Mouse (Mus musculus): ENCODE measurements around the gene Krtap6-1. TPM values are rescaled to one million over a fixed set of nuclear protein-coding genes. Genes with fewer than 3 reads are reported as not detected.

Krtap6-1 gene
- not detected in 4 replicates for total RNA-seq (2023; ENCODE audit: inconsistent age)

DNA sequence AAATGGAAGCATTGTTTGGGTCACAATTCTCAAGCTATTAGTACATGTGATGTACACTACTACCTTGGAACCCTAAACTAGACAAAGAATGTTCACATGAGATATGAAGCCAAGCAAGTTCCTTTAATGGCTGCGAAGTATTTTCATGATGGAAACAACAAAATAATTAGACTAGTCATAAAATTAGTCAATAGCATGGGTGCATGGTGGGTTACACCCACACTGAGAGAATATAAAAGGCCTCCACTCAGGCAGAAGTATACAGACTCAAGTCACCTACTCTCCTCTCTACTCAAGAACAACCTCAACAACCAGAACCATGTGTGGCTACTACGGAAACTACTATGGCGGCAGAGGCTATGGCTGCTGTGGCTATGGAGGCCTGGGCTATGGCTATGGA is at the start of gene Krtap6-1:
TSS of gene Krtap6-1 (plus strand) at position 301 of the 400 bp plus-strand sequence.

DNA sequence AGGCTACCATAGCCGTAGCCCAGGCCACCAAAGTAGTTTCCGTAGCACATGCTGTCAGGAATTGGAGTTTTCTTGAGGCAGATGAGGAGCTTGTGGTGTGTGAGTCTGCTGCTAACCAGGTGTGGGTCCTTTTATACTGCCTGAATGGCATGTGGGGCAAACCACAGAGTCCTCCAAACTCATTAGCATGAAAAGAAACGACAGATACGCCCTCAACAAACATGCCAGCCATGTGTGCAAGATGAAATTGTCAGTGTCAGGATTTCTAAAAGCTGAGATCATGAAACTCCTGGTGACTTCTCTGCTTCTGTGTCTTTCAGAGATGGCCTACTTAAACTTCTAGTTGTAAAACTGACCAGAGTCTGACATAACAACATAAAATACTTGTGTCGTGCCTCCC is 20.8 kb upstream of the Krtap6-1 start, which contains the start of gene Krtap22-2:
TSS of gene Krtap22-2 (minus strand) at position 101 of the 400 bp plus-strand sequence.

DNA sequence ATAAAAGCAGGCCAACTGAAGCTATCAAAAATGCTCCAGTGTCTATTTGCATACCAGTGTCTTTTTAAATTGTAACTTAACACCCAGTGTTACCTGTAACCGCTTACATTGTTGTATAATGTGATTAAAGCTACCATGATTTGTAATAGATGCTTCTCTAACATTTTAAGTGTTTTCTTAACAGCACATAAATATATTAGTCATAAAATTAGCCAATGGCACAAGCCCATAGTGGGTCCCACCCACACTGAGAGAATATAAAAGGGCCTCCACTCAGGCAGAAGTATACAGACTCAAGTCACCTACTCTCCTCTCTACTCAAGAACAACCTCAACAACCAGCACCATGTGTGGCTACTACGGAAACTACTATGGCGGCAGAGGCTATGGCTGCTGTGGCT is 16.5 kb upstream of the Krtap6-1 start, which contains the start of gene Gm10229:
TSS of gene Gm10229 (plus strand) at position 301 of the 400 bp plus-strand sequence.

DNA sequence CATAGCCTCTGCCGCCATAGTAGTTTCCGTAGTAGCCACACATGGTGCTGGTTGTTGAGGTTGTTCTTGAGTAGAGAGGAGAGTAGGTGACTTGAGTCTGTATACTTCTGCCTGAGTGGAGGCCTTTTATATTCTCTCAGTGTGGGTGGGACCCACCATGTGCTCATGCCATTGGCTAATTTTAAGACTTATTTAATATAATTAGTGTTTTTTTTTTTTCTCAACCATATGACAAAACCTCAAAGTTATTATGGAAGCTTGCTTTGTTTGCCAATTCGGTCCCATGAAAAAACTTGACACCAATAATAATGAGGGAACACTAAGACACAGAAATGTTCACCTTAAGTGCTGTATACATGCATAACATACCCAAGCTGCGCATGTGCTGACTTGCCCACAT is 9.9 kb downstream of the Krtap6-1 start, which contains the start of gene Gm10228:
TSS of gene Gm10228 (minus strand) at position 101 of the 400 bp plus-strand sequence.

DNA sequence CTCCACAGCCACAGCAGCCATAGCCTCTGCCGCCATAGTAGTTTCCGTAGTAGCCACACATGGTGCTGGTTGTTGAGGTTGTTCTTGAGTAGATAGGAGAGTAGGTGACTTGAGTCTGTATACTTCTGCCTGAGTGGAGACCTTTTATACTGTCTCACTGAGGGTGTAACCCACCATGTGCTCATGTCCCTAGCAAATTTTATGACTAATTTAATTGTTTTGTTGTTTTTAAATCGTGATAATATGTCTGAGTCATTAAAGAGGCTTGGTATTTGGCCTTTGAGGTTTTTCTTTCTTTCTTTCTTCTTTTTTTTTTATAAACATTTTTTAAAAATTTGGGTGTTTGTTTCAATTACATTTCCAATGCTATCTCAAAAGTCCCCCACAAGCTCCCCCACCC is 16.3 kb downstream of the Krtap6-1 start, which contains the start of gene Krtap6-5:
TSS of gene Krtap6-5 (minus strand) at position 101 of the 400 bp plus-strand sequence.

DNA sequence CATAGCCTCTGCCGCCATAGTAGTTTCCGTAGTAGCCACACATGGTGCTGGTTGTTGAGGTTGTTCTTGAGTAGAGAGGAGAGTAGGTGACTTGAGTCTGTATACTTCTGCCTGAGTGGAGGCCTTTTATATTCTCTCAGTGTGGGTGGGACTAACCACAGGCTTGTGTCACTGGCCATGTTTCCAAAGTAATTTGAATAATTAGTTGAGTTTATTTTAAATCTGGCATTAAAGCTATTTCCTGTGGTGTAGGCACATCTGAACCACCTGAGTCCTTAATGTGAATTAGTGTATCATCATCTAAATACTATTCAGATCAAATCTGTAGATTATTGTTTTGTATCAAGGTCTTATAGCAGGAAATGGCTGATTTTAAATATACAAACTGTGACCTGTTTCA is 32.4 kb downstream of the Krtap6-1 start, which contains the start of gene 1110025L11Rik:
TSS of gene 1110025L11Rik (minus strand) at position 101 of the 400 bp plus-strand sequence.

Other genes with a start within 250 kb of the Krtap6-1 start
- not detected in 4 replicates for gene Gm20741, start 219.5 kb upstream of the Krtap6-1 start, total RNA-seq (2023; ENCODE audit: inconsistent age)
- not detected in 4 replicates for gene Krtap15, start 211.5 kb upstream of the Krtap6-1 start, total RNA-seq (2023; ENCODE audit: inconsistent age)
- not detected in 4 replicates for gene Krtap14, start 205.6 kb upstream of the Krtap6-1 start, total RNA-seq (2023; ENCODE audit: inconsistent age)
- not detected in 4 replicates for gene Krtap19-1, start 162.3 kb upstream of the Krtap6-1 start, total RNA-seq (2023; ENCODE audit: inconsistent age)
- gene Krtap19-2, start 157.4 kb upstream of the Krtap6-1 start, total RNA-seq (2023; ENCODE audit: inconsistent age) = not detected in 4 replicates
- gene Krtap19-3, start 153.7 kb upstream of the Krtap6-1 start, total RNA-seq (2023; ENCODE audit: inconsistent age) = not detected in 4 replicates
- gene Krtap19-4, start 146.6 kb upstream of the Krtap6-1 start, total RNA-seq (2023; ENCODE audit: inconsistent age) = not detected in 4 replicates
- gene Krtap19-5, start 135.2 kb upstream of the Krtap6-1 start, total RNA-seq (2023; ENCODE audit: inconsistent age) = not detected in 4 replicates
- not detected in 4 replicates for gene Krtap19-9b, start 99.4 kb upstream of the Krtap6-1 start, total RNA-seq (2023; ENCODE audit: inconsistent age)
- not detected in 4 replicates for gene Krtap16-3, start 68.8 kb upstream of the Krtap6-1 start, total RNA-seq (2023; ENCODE audit: inconsistent age)
- not detected in 4 replicates for gene Krtap22-2, start 20.9 kb upstream of the Krtap6-1 start, total RNA-seq (2023; ENCODE audit: inconsistent age)
- not detected in 4 replicates for gene Gm10229, start 16.4 kb upstream of the Krtap6-1 start, total RNA-seq (2023; ENCODE audit: inconsistent age)
- not detected in 4 replicates for gene Gm10228, start 9.8 kb downstream of the Krtap6-1 start, total RNA-seq (2023; ENCODE audit: inconsistent age)
- not detected in 4 replicates for gene Krtap6-5, start 16.2 kb downstream of the Krtap6-1 start, total RNA-seq (2023; ENCODE audit: inconsistent age)
- gene 1110025L11Rik, start 32.3 kb downstream of the Krtap6-1 start, total RNA-seq (2023; ENCODE audit: inconsistent age) = not detected in 4 replicates
- not detected in 4 replicates for gene Krtap6-3, start 52.3 kb downstream of the Krtap6-1 start, total RNA-seq (2023; ENCODE audit: inconsistent age)
- not detected in 4 replicates for gene Gm6358, start 109.2 kb downstream of the Krtap6-1 start, total RNA-seq (2023; ENCODE audit: inconsistent age)
- gene Gm10061, start 119.4 kb downstream of the Krtap6-1 start, total RNA-seq (2023; ENCODE audit: inconsistent age) = not detected in 4 replicates
- not detected in 4 replicates for gene Gm9789, start 126.3 kb downstream of the Krtap6-1 start, total RNA-seq (2023; ENCODE audit: inconsistent age)
- gene Gm7735, start 137.8 kb downstream of the Krtap6-1 start, total RNA-seq (2023; ENCODE audit: inconsistent age) = not detected in 4 replicates
- gene 1110057P08Rik, start 143.0 kb downstream of the Krtap6-1 start, total RNA-seq (2023; ENCODE audit: inconsistent age) = not detected in 4 replicates
- gene Krtap20-2, start 174.2 kb downstream of the Krtap6-1 start, total RNA-seq (2023; ENCODE audit: inconsistent age) = not detected in 4 replicates

Measured in B cell, adult (primary cell).